Mouse (Mus musculus) frontal cortex, adult 2 months (tissue): Measurements from ENCODE around the gene Ttll12. TPM values are rescaled to one million over a fixed set of nuclear protein-coding genes. Genes with fewer than 3 reads are reported as not detected.

Experiments used
- DNase-seq, 2 experiments: peaks; one replicate each; pipeline ENCODE4 v3.0.0; 2022; ENCODE audit warnings: low spot score in 1 of 2; ENCODE audit errors: extremely low spot score in 1 of 2
- polyA plus RNA-seq: library from polyadenylated mRNA; depleted of rRNA; stranded (reverse); fragments of >200 nt; gene quantifications from 2 replicates; pipeline ENCODE4 v1.2.3, GENCODE M21; 2012

The Ttll12 gene
- polyA plus RNA-seq, 1 experiment: 14.7 TPM

DNA sequence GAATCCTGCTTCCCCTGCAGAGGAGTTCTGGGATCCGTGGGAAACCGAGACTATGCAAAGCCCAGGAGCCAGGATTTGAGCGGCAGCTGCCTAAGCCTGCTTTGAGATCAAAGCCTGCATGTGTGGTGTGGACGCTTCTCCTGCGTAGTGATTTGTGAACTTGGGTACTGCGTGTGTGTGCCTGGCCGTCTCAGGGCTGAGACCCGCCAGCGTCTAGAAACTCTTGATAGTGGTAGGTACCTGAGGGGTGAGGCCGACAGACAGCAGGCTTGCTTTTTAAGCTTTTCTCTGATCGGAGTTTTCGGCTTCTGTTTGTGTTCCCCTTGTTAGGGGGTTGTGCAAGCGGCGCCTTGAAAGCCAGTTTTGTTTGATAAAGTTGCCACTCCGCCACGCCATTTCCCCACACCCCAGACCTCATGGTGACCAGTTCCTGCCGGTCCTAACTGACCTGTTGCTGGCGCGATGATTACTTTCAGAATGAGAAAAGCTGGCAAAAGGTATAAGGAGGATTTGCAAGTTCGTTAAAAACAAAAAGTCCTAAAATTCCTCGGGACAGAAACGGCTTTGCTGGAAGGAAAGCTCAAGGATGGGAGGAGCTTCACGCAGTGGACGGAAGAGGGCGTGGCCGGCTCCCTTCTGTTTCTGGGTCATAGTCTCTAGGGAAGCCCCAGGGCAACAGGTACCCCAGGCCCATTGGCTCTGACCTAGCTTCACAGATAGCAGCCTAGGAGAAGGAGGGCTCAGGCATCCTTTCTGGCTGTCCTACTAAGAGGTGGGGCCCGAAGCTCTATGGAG, 30.9 kb downstream of the Ttll12 start:
- DNase-seq: no peak

DNA sequence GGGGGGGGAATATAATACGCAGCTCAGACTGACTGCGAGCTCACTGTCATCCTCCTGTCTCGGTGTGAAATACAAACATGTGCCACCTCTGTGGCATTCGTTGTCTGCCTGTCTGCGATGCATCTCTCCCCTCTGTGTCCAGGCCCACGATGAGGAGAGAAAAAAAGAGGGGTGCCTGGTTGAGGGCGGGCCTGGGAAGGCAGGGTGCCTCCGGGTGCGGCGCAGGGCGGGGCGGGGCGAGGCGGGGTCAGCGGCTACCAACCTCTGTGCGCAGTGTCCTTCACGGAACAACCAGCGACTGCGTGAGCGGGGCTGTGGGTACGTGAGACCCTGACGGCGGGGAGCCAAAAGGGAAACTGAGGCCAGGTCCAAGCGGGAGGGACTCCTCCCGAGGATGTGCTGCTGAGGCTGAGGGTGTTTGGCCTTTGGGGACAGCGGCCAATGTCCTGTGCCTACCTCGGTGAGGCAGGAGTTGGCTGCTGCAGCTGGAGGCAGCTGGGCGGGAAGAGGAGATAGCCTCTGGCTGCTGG, 31.6 kb downstream of the Ttll12 start, which contains the start of the genes Tspo and Mcat:
Gene Tspo (plus strand): TSS at position 266 of the 530 bp plus-strand sequence.
Gene Mcat (minus strand): TSS at position 461 of the 530 bp plus-strand sequence.
- no peak for DNase-seq

DNA sequence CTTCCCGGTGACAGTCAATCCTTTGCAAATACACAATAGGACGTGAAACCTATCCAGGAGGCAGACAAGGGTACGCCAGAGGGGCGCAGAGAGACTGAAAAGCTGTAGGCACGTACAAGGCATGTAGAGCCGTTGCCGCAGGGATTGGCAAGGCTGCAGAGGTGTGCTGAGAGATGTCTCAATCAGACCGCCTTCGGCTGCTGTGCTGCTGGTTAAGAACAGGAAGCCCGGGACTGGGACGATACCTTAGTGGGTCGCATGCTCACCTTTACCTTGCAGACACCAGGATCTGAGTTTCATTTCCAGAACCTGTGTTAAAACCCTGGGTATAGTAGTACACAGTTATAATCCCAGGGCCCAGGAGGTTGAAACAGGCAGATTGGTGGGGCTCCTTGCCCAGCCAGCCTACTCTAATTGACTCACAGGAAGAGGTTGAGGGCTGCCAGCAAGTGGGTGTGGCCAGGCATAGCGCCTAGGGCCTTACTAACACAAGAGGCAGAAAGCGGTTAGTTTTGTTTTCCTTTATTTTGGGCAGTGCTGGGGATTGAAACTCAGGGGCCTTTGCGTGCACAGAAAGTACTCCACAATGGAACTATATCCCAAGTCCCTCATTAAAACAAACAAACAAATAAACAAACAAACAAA, 32.2 kb downstream of the Ttll12 start:
- DNase-seq: peak; percentile 18 to 71

DNA sequence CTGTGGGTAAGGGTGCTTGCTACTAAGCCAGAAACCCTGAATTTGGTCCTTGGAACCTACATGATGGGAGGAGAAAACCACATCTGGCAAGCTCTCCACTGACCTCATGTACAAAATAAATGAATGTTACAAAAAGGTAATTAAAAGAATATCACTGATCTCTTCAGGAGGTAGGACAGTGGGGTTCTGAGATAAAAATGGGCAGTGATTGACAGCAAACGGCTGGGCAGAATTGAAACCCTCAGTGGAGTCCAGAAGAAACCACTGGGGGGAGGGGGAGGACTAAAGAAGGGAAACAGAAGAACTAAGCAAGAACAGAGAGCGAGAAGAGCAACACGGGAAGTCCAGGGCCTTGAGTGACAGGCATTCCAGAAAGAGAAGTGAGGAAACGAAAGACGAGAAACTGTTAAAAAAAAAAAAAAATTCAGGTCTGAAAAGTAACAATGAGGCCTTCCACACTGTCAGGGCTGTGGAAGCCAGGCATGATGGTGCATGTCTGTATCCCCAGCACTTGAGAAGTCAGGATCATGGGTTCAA, 33.9 kb downstream of the Ttll12 start:
- no peak for DNase-seq

DNA sequence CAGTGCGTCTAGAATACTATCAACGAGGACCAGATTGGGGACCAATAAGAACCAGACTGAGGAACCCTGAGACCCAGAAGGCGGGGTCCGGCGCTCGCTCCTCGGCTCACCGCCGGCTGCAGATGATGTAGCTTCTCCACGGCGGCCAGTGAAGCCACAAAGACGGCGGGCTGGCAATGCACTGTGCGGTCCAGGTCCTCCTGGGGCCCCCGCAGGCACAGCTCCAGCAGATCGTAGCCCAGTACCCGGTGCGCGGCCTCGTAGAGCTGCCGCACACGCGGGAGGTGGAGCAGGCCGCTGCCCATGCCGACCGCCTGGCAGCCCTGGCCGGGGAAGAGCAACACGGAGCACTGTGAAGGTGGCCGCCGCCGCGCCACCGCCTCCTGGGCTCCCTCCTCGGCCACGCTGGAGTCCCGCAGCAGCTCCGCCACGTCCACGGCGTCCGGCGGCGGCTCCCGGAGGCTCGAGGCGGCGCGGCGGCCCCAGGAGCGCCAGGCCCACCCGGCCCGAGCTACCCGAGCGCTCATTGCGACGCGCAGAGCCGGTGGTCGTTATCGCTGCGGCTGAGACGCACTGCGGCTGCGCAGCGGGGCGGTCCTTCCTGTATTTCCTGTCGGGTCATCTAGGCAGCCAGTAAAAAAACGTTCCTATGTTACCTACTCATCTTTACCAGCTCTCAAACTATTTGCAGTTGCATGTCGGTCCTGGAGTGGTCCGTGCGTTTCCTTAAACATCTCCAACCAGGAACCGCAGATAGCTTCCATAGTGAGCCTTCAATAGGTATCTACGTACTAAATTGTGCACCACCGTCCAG, 39.6 kb downstream of the Ttll12 start:
- peak; percentile 68 to 87 for DNase-seq

DNA sequence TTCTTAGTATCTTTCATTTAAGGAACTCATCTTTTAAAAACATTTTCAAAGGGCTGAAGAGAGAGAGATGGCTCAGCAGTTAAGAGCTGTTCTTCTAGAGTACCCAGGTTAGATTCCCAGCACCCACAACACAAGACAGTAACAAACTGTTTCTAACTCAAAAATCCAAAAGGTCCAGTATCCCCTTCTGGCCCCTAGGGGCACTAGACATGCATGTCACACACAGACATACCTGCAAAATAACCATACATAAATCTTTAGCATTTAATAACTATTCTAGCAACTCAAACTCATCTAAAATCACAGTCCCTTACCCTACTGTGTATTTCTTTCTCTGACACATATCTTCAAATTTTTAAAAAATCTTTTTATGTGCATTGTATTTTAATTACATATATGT, 41.1 kb downstream of the Ttll12 start:
- DNase-seq: no peak

DNA sequence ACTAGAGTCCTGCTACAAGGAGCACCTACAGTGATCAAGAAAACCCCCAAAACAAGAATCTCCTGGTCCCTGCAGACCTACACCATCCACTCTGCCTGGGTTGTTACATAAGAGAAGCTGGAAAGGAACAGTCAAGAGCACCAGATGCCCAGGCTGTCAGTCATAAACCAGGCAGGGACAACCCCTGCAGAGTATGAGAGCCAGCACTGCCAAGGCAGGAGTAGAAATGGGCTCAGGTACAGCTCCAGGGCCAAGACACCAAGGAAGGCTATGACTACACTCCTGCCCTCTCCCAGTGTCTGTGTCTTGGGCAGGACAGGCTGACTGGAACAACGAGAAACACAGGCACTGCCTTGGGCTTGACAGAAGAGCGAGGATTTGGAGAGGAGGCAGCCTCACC, 44.8 kb downstream of the Ttll12 start:
- no peak for DNase-seq

DNA sequence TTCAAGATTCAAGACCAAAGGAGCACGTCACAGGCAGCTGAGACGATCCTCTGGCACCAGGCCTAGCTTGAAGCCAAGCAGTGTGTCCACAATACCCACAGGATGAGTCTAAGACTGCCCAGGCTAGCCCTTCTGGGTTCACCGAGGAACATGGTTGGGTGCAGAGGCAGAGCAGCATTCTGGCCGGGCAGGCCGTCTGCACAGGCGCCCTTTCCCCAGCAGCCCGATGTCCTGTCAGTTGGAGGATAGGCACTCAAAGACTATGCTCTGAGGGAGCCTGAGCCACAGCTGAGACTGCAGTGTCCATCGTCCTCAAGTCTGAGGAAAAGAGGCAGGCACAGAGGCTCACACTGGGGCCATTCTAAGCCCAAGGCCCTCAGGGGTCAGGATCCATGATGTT, 47.8 kb downstream of the Ttll12 start:
- DNase-seq: no peak

DNA sequence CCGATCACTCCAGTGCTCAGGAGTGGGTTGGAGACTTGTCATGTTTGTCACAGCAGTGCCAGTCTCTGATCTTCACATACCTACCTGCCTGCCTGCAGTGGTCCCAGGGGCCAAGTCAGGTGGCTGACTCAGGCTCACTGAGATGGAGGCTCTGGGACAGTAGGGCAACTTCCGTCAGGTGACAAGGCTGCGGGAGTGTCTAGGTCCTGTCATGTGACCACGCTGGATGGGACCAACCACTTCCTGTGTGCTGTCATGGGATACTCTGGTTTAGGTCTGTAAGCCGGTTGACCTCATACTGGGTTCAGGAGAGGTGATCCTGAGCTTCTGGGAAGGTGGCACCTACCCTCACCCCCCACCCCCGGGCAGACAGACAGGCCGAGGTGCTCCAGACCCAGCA, 48.9 kb downstream of the Ttll12 start:
- DNase-seq: no peak

DNA sequence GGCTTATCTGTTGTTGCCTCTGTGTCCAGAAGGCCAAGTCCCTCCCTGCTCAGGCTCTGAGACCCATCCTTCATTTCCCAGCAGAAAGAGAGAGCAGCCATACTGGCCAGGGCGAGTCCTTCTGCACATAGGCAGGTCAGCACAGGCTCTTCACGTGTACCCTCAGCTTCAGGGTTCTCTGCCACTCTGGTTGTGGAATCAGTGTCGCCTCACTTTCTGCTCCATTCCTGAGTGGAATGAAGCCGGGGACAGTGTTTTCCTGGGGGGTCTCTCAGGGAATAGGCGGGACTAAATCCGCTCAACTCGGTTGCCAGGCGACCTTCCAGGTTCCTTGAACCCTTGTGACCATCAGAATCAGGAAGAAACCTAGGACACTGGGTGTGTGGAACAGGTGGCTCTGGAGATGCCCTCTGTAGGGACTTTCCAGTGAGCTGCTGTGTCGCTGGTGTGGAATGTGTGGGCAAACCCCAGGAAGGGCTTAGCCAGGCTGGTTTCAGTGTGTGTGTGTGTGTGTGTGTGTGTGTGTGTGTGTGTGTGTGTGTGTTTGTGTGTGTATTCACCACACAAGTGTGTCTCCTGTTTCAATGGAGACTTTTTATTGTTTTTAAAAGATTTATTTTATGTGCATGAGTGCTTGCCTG, 53.2 kb downstream of the Ttll12 start:
- DNase-seq: no peak

DNA sequence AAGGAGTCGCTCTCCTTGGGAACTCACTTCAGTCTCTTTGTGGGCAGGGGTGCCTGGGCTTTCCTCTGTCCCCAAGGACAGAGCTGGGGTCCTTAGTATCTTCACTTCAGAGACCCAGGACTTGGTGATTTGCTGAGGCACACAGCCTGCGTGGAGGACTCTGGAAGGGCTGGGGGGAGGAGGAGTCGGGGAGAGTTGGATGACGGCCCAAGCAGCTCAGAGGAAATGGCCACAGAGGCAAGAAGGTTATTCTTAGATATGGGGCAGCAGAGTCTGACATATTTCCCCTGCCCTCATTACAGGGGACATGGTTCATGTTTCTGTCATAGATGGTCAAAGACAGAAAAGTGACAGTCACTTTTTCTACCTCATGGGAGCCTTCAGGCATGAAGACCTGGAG, 55.1 kb downstream of the Ttll12 start:
- DNase-seq: no peak

DNA sequence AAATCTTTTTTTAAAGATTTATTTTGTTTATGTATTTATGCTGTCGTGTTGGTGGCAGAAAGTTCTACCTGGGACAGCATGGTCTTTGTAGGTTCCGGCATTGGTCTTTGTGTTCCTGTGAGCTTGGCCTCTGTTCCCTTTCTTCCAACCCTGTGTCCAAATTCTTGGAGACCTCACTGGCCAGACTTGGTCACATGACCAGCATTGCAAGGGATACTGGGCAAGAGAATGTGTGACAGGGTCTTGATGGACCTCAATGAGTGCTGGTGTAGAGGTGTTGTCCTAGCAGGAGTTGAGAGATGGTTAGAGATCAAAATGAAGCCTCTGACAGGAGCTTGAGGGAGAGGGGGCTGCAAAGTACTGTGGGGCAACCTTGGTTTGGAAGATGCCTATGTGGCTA, 56.1 kb downstream of the Ttll12 start:
- no peak for DNase-seq

DNA sequence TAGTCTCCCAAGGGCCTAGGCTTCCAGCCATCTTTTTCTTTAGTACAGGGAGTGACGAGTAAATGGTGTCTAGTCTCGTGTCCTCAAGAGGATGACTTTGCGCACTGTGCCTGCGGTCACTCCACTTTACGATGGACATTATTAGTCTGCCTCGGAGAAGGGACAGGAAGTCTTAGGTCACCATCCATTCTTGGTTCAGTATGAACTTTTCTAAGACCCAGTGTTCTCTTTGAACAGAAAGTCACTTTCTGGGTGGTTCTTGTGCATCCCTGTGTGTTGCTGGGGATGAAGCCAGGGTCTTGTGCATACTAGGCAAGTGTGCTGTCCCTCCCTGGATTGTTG, 59.1 kb downstream of the Ttll12 start:
- DNase-seq: no peak

DNA sequence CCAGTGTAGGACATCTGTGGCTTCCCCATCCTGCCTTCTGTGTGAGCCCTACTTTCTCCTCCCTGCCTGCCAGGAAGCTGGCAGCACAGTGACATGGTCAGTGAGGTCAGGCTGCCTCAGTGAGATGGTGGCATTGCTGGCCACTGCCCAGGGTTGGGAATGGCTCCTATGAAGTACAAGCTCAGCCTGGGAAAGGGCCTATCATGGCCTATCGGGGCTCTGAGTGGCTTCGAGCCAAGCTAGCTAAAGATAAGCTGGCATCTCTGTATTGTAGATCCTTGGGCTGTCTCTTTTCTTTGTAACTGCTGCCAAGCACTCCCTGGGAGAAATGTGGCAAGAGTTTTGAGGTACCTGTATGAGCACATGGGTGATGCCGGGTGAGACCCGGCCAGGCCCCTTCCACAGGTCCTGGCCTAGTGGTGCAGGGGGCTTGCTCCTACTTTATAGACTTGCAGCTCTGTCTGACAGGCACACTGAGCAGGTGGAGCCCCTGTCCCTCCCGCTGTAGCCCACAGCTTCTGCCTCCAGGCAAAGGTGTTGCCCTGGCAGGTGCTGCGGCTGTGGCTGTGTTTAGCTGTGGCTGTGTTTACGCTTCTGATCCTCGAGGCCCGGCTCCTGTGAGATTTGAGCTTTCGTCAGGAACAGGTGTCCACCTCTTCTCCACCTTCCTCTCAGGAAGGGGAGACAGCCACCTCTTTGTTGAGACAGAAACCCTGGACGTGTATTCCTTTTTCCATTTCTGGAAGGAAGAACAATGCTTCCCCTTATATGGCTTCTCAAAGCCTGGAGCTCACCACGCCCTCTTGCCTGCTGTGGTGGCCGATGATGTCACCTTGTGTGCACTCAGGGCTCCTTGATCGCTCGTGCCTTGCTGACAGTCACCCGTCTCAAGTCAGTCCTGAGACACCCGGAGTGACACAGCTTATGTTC, 59.7 kb downstream of the Ttll12 start:
- no peak for DNase-seq

DNA sequence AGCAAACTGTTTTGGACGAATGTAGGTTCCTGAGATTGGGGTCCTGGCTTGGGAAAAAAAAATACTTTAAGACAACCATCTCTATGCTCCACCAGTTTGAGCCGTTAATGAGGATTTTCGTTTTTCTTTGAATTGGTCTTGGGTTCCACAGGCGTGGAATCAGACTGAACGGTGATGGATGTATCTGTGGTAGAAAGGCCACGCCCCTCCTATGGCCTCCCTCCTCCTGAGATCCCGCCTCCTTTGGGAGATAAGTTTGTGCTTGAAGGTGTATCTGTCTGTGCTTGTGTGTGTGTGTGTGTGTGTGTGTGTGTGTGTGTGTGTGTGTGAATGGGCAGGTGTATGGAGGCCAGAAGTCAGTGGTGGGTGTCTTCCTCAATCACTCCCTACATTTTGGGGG, 62.4 kb downstream of the Ttll12 start:
- no peak for DNase-seq

DNA sequence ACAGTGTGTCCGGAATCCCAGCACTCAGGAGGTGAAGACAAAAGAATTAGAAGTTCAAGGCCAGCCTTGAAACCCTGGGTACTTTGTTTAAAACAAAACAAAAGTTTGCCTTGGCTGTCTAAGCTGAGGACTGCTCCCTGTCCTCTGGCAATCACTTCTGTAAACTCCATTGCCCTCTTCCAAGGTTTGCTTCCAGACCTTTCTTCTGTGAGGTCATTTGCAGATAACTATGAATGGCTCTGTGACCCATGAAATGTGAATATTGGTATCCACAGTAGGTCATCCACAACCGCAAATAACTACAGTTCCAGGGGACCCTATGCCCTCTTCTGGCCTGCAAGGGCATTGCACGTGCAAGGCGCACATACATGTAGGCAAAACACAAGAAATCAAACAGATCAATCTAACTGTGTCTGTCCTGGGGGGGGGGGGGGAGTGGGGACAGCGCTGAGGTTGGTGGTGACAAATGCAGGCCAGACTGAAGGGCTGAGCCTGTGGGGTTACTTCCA, 62.9 kb downstream of the Ttll12 start:
- no peak for DNase-seq

DNA sequence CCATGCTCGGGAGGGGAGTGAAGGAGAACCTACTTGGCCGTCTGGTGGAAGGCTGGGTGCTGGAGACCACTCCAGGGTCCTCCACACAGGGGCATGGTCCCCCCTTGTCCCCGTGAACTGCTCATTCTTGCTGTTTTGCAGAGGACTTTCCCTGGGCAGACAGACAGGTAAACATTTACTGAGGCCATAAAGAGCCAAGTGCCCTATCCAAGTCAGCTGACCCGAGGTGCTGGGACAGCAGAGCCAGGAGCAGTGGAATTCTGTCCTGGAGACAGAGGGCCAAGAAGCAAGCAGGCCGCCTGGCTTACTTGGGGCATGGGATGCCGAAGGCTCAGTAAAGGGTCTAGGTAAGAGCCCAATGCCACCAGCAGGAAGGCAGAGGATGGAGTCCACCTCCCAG, 64.3 kb downstream of the Ttll12 start:
- DNase-seq: no peak

DNA sequence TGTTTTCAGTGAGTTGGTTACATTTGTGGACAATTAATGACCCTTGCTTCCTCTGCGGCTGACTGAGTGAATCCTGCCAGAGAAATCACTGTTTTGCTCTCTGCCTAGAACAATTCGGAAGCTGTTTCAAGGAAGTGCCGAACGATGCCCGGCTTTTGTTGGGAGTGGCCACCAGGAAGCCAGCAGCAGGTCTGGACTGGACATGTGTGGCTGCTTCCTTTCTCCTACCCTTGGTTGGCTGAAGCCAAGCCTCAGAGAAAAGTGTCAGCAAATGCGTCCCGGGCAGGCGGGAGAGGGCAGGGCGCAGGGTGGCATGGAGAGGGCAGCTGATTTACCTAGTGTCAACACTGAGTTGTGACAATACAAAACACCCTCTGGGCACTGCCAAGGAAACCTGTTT, 64.7 kb downstream of the Ttll12 start:
- no peak for DNase-seq

DNA sequence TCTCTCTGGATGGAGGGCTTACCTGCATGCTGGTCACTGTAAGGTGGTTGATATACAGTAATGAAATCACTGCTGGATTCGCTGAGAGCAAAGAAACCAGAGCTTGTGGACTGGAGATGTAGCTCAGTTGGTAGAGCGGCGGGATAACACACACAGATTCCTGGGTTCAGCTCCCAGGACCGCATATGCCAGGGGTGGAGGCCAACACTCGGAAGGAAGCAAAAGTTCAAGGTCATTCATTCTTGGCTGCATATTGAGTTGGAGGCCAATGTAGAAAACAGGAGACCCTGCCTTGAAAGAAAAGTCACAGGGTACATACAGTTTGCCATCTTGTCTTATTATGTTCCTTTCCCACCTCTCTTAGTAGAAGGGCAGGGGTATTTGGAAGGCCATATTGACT, 65.2 kb downstream of the Ttll12 start:
- DNase-seq: no peak
